Mouse (Mus musculus) frontal cortex, postnatal 25 days (tissue): Measurements from ENCODE around the gene Mki67.

Experiments used
- DNase-seq, 2 experiments: peaks; one replicate each; pipeline ENCODE4 v3.0.0; 2022; ENCODE audit warnings: low spot score in 2 of 2

Gene Mki67

GRCm38 (mm10) chr7:135668852-135669739 is 47.1 kb downstream of the Mki67 start:
- peak; percentile 24 to 60 for DNase-seq

DNA sequence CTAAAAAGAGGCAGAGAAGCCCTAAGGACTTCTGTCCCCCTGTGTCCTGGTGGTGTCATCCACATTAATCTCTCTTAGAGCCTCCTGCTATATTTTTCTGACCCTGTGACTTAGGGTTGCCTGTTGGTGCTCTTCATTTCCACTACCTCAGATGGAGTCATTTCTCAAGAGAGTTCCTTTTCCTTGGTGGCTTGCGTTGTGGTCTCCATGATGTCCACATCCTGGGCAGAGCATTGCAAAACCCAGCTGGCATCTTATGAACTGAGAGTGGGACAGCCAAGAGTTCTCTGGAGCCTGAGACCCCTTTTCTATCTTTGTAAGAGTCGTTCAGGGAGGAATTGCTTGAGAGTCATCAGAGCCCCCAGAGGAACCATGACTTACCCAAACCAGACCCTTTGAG is 49.8 kb downstream of the Mki67 start:
- DNase-seq: no peak

DNA sequence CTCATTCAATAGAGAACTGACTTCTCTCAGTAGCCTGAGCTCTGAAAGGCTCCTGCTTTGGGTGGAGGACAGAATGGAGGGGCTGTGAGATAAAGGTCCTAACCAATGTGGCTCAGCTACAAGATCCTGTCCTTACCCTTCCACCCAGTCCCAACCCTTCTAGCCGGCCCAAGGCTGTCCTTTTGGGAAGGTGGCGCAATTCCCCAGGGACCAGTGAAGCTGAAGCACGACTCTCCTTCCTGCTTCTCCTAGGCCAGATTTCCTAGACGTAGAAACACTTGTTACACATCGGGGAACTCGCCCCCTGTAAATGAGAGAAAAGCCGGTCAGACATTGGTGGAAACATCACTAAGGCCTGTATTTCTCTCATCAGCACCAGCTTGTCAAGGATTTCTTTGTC is 52.0 kb downstream of the Mki67 start:
- DNase-seq: no peak

- no peak for DNase-seq
Observed at GRCm38 (mm10) chr7:135660314-135660713, 55.8 kb downstream of the Mki67 start.

DNA sequence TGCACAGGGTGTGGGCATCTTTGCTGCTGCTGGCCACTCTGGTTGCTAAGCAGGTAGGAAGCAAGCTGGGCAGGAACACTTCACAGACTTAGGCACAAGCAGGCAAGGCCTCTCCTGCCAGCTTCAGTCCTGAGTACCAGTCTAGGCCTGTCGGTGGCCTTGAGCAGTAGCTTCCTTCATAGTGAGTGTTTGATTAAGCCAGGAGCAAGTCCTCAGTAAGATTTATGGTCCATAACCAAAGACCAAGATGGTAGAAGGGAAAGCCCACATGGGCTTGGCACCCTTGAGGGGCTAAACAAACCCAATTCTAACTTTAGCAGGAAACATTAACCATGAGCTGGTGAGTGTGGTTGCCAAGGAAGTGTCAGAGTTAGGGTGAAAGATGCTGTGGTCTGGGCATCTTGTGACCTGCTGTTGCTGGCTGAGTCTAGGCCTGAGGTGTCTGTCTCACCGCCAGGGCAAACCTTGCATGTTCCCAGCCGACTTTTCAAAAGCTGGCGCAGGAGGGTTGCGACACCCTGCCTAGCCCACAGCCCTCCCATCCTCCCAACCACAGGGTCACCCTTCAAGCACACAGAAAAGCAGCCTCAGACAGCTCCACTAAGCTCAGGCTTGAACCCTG is 56.7 kb downstream of the Mki67 start:
- DNase-seq: no peak

DNA sequence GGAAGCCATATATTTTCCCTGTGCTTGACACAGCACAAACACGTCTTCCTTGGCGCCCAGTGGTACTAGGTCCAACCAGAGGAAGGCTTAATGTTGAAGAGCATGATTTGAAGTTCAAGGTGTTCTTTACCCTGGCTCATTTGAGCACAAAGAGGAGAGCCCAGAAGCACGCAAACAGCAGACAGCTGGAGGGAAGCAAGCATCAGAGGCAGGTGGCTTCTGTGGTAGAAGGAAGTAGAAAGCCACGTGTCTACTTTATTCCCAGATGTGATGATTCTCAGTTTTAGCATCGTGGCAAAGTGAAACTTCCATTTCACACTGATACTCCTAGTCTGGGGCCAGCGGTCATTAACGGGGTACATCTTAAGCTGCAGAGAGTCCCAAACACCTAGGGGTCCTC is 58.0 kb downstream of the Mki67 start:
- no peak for DNase-seq

- DNase-seq: no peak
Observed at GRCm38 (mm10) chr7:135655113-135655512, 61.0 kb downstream of the Mki67 start.

GRCm38 (mm10) chr7:135654288-135654687 is 61.9 kb downstream of the Mki67 start:
- DNase-seq: no peak

DNA sequence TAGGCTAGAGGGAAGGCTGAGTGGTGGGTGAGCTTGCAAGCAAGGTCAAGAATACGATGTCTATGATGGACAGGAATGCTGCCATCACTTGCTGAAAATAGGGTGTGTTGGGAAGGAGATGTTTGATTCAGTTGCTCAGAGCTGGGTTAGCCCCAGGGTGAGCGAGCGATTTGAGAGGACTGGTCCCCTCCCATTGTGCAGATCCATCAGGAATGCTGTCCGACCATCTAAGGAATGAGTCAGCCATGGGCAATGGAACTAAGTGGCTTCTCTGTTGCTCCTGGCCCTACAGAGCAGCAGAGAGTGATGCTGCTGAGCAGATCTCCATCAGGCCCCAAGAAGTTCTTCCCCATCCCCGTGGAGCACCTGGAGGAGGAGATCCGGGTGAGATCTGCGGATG is 62.6 kb downstream of the Mki67 start:
- no peak for DNase-seq

- no peak for DNase-seq
Observed at GRCm38 (mm10) chr7:135652781-135653180, 63.4 kb downstream of the Mki67 start.

DNA sequence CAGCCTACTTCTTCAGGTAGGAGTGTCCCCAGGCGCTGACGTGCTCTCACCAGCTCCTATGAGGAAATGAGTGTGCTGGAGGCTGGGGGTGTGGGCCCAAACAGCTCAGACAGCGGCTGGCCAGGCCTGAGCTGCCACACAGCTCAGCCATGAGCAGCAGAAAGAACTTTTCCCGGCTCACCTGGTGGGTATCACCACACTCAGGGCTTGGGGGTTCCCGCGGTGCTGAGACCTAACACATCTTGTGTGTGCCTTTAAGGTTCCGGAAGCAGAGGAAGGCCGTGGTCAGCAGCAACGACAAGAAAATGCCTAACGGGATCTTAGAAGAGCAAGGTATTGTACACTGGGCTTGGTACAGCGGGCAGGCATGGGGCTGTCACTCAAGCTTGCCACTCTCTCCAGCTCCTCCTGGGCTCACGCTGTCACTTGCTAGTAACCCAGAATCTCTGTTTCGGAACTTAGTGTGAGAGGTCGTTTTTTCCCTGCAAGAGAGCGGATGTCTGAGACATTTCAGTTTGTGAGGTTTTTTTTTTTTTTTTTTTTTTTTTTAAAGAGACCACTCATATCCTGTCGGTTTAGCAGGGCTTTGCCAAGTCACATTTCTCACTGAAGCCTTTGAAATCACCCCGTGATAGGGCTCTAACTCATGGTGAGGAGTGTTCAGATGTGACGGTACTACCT is 64.2 kb downstream of the Mki67 start:
- no peak for DNase-seq

GRCm38 (mm10) chr7:135650061-135650460 is 66.1 kb downstream of the Mki67 start:
- no peak for DNase-seq

- DNase-seq: no peak
Observed at GRCm38 (mm10) chr7:135649306-135649705, 66.9 kb downstream of the Mki67 start.

GRCm38 (mm10) chr7:135648821-135649220 is 67.3 kb downstream of the Mki67 start:
- no peak for DNase-seq

- DNase-seq: no peak
Observed at GRCm38 (mm10) chr7:135646976-135647375, 69.2 kb downstream of the Mki67 start.

DNA sequence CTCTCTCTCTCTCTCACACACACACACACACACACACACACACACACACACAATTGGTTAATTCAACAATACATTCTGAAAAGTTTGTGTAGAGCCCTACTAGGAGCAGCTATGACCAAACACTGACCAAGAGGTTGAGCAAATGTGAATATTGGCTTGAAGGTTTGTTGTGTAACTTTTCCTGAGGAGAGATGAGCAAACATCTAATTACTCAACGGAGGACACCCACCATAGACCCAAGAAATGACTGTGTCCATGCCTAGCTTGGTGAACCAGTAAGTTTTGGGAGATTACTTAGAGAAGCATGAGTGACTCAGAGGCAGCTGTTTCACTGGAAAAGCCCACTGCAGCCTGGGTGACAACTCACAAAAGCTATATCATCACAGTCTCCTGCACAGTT is 71.7 kb downstream of the Mki67 start:
- DNase-seq: no peak

GRCm38 (mm10) chr7:135641698-135642507 is 74.3 kb downstream of the Mki67 start:
- DNase-seq: peak; percentile 34 to 50
